Mouse (Mus musculus): ENCODE measurements at regions not wholly inside any gene's neighbourhood (a gene's known extent, or its start where the extent isn't known, plus 50 kb on each side); places are given as distances from the start of the nearest gene placed in this dataset.
"Not testable (repeated sequence)": the region's sequence is repeated elsewhere in the genome, so short reads cannot be mapped to it uniquely, and the experiment has no call there.

- DNase-seq: no peak
Measured at GRCm38 (mm10) chr1:80969927-80970326, 106.8 kb upstream of the Nyap2 start.

- no peak for DNase-seq
Measured at GRCm38 (mm10) chr1:80969194-80969593, 107.6 kb upstream of the Nyap2 start.

- DNase-seq: no peak
Measured at GRCm38 (mm10) chr1:80965792-80966191, 111.0 kb upstream of the Nyap2 start.

- no peak for DNase-seq
Measured at GRCm38 (mm10) chr1:80964376-80964775, 112.4 kb upstream of the Nyap2 start.

- DNase-seq: no peak
Measured at GRCm38 (mm10) chr1:80963838-80964237, 112.9 kb upstream of the Nyap2 start.

GRCm38 (mm10) chr1:80950406-80950805, 126.3 kb upstream of the Nyap2 start:
- peak; percentile 6 for DNase-seq

GRCm38 (mm10) chr1:80946049-80946448, 130.7 kb upstream of the Nyap2 start:
- not testable (repeated sequence) for DNase-seq

- no peak for DNase-seq
Measured at GRCm38 (mm10) chr1:80939372-80939771, 137.4 kb upstream of the Nyap2 start.

- no peak for DNase-seq
Measured at GRCm38 (mm10) chr1:80899281-80899680, 141.0 kb upstream of the Dock10 start.

- DNase-seq: no peak
Measured at GRCm38 (mm10) chr1:80874140-80874849, 116.0 kb upstream of the Dock10 start.

GRCm38 (mm10) chr1:80873596-80873995, 115.3 kb upstream of the Dock10 start:
- DNase-seq: no peak

GRCm38 (mm10) chr1:80868805-80869204, 110.5 kb upstream of the Dock10 start:
- DNase-seq: no peak

- DNase-seq: no peak
Measured at GRCm38 (mm10) chr1:80856981-80857380, 98.7 kb upstream of the Dock10 start.

- DNase-seq: no peak
Measured at GRCm38 (mm10) chr1:80854945-80855656, 96.8 kb upstream of the Dock10 start.

GRCm38 (mm10) chr1:80854289-80854701, 96.0 kb upstream of the Dock10 start:
- DNase-seq: peak; percentile 6

GRCm38 (mm10) chr1:80852761-80853160, 94.4 kb upstream of the Dock10 start:
- DNase-seq: no peak

GRCm38 (mm10) chr1:80830196-80830794, 72.0 kb upstream of the Dock10 start:
- DNase-seq: no peak

GRCm38 (mm10) chr1:80826383-80826782, 68.1 kb upstream of the Dock10 start:
- no peak for DNase-seq

GRCm38 (mm10) chr1:80823953-80824352, 65.6 kb upstream of the Dock10 start:
- no peak for DNase-seq

- DNase-seq: no peak
Measured at GRCm38 (mm10) chr1:80822185-80822584, 63.9 kb upstream of the Dock10 start.

- no peak for DNase-seq
Measured at GRCm38 (mm10) chr1:80812906-80813305, 54.6 kb upstream of the Dock10 start.
